Mouse (Mus musculus): ENCODE data around the gene Lin7a.

Gene Lin7a

DNA sequence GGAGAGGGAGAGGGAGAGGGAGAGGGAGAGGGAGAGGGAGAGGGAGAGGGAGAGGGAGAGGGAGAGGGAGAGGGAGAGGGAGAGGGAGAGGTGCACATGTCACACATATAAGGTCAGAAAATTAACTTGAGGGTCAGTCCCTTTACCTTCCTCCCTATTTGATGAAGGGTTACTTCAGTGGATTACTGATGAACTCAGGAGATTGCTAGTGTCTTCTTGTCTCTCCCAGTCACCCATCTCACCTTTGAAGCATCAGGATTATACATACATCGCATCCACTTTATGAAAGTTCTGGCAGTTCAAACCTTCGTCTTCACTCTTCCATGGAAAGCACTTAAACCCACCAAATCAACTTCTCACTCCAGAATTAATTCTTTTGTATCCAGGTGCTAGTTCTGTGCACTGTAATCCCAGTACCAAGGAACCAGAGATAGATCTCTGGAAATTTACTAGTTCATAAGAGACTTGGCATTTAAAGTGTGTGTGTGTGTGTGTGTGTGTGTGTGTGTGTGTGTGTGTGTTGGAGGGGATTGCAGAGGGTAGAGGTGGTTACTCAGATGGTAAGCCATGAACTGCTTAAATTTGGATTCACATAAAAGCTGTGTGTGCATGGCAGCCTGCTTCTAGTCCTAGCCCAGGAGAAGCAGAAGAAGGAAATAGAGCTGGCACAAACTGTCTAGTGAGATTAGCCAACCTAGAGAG, 19.5 kb upstream of the Lin7a start:
- no peak for DNase-seq (ENCODE audit: low spot score in 2 of 2)

DNA sequence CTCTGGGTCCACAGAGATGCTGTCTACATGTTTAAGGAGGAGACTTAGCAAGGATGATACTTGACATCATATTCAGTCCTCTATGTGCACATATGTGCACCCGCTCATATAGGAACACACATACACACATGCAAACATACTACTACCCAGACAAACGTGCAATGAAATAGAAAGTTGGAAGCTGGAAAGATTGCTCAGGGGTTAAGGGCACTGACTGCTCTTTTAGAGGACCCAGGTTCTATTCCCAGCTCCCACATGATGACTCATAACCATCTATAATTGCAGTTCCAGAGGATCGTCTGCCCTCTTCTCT, 19.0 kb upstream of the Lin7a start:
- DNase-seq (ENCODE audit: low spot score in 2 of 2) = no peak

- no peak for DNase-seq (ENCODE audit: low spot score in 2 of 2)
These were observed 18.1 kb upstream of the Lin7a start for GRCm38 (mm10) chr10:107253191-107253965.

DNA sequence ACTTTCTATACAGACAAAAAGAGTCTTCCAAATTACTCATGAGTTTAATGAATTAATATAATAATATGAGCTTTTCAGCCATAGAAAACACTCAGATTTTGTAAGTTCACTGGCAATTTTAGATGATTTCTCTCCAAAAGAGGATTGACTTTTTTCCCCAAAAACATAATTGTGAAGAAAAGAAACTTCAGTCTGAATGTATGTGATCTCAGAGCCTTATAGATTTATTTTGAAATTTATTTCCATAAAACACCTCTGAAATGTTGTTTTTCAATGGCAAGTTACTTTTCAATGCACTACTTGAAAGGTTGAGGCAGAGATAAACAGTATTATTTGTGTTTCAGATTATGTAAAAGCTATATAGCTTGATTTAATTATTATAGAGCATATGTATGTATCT, 16.8 kb upstream of the Lin7a start:
- DNase-seq (ENCODE audit: low spot score in 2 of 2) = no peak

- no peak for DNase-seq (ENCODE audit: low spot score in 2 of 2)
These were observed 16.0 kb upstream of the Lin7a start for GRCm38 (mm10) chr10:107255351-107256050.

GRCm38 (mm10) chr10:107256451-107256960, 15.0 kb upstream of the Lin7a start:
- no peak for DNase-seq (ENCODE audit: low spot score in 2 of 2)

GRCm38 (mm10) chr10:107260428-107260827, 11.1 kb upstream of the Lin7a start:
- no peak for DNase-seq (ENCODE audit: low spot score in 2 of 2)

- DNase-seq (ENCODE audit: low spot score in 2 of 2) = no peak
These were observed 781 bp downstream of the Lin7a start for GRCm38 (mm10) chr10:107272131-107272803.

DNA sequence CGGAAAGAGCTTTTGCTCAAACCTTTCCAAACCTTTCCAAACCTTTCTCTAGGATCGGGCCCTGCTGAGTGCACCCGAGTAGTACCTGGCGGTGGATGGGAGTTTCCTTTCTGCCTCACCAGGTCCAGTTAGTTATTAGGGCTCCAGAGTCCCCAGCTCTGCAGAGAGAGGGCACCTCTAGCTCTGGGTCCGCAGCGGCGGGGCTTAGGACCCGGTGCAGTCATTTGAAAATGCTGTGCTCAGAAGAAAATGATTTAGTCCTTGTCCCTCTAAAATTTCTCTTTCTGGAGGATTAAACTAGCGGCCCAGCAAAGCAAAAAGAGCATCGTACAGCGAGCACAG, 1.3 kb downstream of the Lin7a start:
- no peak for DNase-seq (ENCODE audit: low spot score in 2 of 2)

DNA sequence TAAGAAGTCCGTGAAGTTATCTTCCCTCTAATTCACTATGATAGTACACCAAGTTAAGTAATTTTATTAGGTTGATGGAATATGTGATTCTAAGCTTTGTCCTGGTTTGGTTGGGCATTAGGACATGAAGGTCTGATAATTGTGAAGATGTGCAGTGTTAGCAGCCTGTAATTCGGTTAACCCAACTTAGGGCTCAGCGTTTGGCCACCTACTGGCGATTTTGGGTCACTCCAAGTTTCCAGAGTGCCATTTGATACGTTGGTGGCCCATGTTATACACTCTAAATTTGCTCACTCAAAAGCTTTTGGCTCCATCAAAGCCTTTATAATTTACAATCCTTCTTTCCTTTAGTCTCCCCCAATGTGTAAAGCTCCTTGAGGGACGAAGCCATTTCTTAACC, 2.4 kb downstream of the Lin7a start:
- DNase-seq (ENCODE audit: low spot score in 2 of 2) = no peak

GRCm38 (mm10) chr10:107274785-107275184, 3.3 kb downstream of the Lin7a start:
- no peak for DNase-seq (ENCODE audit: low spot score in 2 of 2)

- DNase-seq (ENCODE audit: low spot score in 2 of 2) = no peak
These were observed 5.2 kb downstream of the Lin7a start for GRCm38 (mm10) chr10:107276647-107277046.

- DNase-seq (ENCODE audit: low spot score in 2 of 2) = no peak
These were observed 22.6 kb downstream of the Lin7a start for GRCm38 (mm10) chr10:107293934-107294664.

DNA sequence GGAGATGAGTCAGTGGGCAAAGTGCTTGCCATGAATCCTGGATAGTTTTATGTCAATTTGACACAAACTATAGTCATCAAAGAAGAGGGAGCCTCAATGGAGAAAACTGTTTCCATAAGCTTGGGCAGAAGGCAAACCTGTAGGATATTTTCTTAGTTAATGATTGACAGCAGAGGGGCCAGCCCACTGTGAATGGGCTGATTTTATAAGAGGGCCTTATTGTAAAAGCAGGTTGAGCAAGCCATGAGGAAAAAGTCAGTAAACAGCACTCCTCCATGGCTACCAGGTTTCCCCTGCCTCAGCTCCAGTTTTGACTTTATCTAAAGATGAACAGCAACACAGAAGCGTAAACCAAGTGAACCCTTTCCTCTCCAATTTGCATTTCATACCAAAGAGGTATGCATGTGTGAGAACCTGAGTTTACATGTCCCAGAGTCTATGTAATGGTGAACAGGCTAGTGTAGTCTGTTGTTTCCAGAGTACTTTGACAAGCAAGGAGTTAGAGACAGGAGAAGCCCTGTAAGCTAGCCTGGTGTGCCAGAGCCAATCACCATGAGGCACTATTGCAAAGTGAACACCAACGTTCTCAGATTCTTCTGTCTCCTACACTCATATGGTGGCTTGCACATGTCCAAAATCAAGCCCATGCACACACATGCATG, 29.2 kb downstream of the Lin7a start:
- no peak for DNase-seq (ENCODE audit: low spot score in 2 of 2)

DNA sequence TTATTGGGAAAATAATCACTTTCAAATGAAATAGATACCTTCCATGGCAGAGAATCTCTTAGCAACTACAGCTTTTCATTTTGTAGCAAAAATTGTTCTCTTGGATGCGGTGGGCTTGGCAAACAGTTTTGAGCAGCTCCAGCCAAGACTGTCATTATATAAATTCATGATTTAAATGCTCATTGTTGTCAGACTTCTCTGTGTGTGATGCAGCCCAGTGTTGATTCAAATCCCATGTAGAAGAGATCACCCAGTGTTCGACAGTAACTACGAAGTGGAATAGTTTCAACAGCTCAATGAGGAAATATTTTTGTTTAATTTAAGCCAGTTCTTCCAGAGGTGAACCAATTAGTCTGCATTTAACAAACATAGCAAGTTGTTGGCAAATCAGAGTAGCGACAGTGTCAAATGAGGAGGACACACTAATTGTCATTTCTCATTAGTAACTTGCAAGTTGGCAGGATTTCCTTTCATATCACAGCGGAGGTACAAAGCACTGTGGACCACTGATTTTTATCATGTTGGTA, 39.5 kb downstream of the Lin7a start:
- DNase-seq (ENCODE audit: low spot score in 2 of 2) = no peak

DNA sequence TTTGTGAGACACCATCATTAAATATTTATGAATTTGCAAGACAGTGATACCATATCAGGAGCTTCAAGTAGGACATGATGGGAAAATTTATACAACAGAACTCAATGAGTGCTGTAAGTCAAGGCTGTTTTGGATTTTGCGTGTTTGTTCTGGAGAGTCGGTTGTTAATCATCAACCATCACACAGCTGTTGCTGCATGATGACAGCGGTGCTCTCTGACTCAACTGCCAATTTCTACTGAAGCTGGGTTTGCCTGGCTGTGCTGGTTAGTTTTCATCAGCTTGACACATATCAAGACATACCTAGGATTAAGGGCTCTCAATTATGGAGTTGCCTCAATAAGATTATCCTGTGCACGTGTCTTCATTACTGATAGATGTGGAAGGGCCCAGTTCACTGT, 41.1 kb downstream of the Lin7a start:
- DNase-seq (ENCODE audit: low spot score in 2 of 2) = no peak

DNA sequence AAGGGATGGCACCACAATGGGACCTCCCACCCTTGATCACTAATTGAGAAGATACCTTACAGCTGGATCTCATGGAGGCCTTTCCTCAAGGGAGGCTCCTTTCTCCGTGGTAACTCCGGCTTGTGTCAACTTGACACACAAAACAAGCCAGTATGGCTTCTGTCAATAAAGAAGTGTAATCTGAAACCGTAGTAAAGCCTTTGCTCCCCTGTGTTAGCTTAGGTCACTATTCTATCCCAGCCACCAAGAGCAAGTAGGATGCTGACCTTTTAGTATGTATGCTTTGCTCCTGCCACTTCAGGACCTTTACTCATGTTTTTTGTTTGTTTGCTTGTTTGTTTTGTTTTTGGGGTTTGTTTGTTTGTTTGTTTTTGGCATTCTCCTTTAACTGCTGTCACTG, 41.9 kb downstream of the Lin7a start:
- no peak for DNase-seq (ENCODE audit: low spot score in 2 of 2)

DNA sequence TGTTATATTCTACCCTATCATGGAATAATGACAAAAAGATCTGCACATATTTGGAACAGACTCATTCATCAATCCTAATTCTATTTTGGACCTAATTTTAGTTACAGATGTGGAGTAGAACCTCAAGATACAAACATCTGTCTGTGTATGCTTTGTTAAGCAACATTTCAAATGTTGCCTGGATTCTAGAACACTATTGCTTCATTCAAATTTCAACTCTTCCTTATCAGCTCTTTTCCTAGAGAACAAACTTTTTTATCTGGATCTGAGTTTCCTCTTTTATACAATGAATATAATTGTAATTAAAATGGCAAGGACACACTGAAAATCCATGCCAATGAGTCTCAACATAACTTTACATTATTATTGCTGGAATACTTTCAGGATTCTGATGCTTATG, 43.8 kb downstream of the Lin7a start:
- DNase-seq (ENCODE audit: low spot score in 2 of 2) = no peak

- DNase-seq (ENCODE audit: low spot score in 2 of 2) = no peak
These were observed 44.2 kb downstream of the Lin7a start for GRCm38 (mm10) chr10:107315681-107316080.

- no peak for DNase-seq (ENCODE audit: low spot score in 2 of 2)
These were observed 44.6 kb downstream of the Lin7a start for GRCm38 (mm10) chr10:107316100-107316499.

DNA sequence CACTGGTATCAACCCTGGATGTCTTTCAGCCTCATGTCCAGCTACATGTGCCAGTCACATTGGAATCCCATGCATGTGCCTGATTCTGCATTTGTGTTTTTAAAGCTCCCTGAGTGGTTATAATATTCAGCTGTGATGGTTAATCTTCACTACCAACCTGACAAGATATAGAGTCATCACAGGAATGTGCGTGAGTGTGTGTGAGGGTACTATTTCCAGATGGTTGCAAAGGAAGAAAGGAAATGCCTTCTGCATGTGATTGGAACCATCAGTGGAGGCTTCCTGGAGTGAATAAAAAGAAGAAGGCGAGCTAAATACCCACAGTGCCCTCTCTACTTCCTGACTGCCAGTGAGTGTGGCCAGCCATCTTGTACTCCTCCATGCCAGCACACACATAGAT, 48.2 kb downstream of the Lin7a start:
- DNase-seq (ENCODE audit: low spot score in 2 of 2) = no peak

Data from spleen, postnatal 36 days (tissue).